Mouse (Mus musculus): ENCODE results near the gene Osgin1. TPM values are rescaled to one million over a fixed set of nuclear protein-coding genes. Genes with fewer than 3 reads are reported as not detected.
A peak's percentile ranks its signal among the peaks of the same experiment; 100 is the strongest.

Gene Osgin1
- polyA plus RNA-seq, 1 experiment from 2014 or later, result 8.0 TPM

DNA sequence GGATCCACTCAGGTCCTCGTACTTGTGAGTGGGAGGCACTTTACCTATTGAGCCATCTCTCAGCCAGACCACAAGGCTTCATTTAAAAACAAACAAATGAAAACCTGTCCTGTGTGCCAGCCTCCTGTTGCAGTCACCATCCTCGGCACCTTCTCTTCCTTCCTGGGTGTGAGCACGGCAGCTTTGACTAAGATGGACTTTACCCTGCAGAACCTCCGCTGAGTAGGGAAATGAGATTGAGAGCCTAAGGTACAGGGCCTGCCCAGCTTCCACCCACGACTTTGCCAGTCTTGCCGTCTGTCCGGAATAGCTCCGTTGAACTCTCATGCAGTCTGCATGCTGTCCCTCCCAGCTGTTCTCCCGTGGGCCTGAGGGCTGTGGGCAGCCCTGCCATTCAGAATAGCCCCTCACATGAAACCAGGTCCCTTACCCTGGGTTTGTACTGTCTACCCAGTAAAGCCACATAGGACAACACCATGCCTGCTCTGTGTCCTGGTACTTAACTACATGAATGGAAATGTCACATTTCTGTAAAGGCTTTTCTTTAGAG is 33.7 kb upstream of the Osgin1 start:
- Histone ChIP-seq H3K4me1 (ENCODE audit: control insufficient read depth, insufficient read depth, low read length) (peaks cover 20% of the 10 kb centered on the region), H3K4me3 (ENCODE audit: low read length) (no peak overlapping the region), H3K4me2 (ENCODE audit: low read depth, low read length) (no peak overlapping the region), H3K9ac (ENCODE audit: low read depth, low read length) (peak overlapping the region; percentile 12; the same call in 1 of the 2 replicates), H3K27me3 (replicated peaks; ENCODE audit: control insufficient read depth, insufficient read depth, low read length) (no peaks in the 10 kb centered on the region), H3K9me3 (ENCODE audit: control insufficient read depth, low read length) (no peaks in the 10 kb centered on the region), H3K36me3 (ENCODE audit: control insufficient read depth, insufficient read depth, low read length) (0 out of 2 replicates have a peak, but pooled peaks cover 3% of the 10 kb centered on the region), H3K27ac (ENCODE audit: low read length) (peak overlapping the region; percentile 80)
- peak; percentile 84 for ATAC-seq
- 63% methylated on average over 9 of the region's 9 CpGs for WGBS

DNA sequence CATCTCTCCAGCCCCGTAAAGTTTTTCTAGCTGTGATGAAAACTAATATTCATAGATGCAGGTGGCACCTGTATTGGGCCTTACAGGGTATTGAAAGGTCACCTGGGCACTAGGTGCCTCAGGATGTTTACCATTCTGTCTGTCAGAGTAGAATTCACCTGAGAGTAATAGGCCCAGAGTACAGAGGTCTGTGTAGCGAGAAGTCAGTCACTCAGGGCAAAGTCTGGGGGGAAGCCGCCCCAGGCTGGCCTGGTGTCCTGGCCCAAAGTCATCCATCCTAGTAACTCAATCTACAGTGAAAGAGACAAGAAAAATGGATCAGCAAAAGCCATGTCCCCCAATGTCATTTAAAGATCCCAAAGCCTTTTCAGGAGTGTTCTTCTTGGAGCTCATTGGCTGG is 33.0 kb upstream of the Osgin1 start:
- peak; percentile 52 for ATAC-seq
- no peak overlapping the region for H3K9ac ChIP-seq (ENCODE audit: low read depth, low read length)
- no peak overlapping the region for H3K4me2 ChIP-seq (ENCODE audit: low read depth, low read length)
- H3K27ac ChIP-seq (ENCODE audit: low read length), result no peak overlapping the region; the same call in 1 of the 2 replicates
- WGBS, result 72% methylated on average over 3 of the region's 3 CpGs
- H3K27me3 ChIP-seq (replicated peaks; ENCODE audit: control insufficient read depth, insufficient read depth, low read length), result no peaks in the 10 kb centered on the region
- peaks cover 14% of the 10 kb centered on the region for H3K4me1 ChIP-seq (ENCODE audit: control insufficient read depth, insufficient read depth, low read length)
- no peak overlapping the region for H3K4me3 ChIP-seq (ENCODE audit: low read length)
- 0 out of 2 replicates have a peak, but pooled peaks cover 3% of the 10 kb centered on the region for H3K36me3 ChIP-seq (ENCODE audit: control insufficient read depth, insufficient read depth, low read length)
- H3K9me3 ChIP-seq (ENCODE audit: control insufficient read depth, low read length), result no peaks in the 10 kb centered on the region

DNA sequence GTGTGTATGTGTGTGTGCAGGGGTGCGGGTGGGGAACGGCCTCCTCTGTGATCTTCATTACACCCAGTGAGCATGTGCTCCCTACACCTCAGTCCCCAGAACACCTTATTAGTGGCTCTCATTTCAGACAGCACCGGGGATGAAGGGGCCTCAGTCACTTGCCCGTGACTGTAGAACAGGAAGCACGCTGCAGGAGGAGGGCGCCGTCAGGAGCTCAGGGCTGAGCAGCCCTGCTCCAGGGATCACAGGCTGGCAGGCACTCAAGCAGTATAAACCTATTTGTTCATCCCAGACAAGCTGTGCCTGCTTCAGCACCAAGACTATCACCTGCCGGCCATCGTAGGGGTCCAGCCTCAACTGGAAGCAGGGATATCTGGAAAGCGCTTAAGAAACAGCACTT is 30.0 kb upstream of the Osgin1 start:
- no peaks in the 10 kb centered on the region for H3K27me3 ChIP-seq (replicated peaks; ENCODE audit: control insufficient read depth, insufficient read depth, low read length)
- peaks cover 12% of the 10 kb centered on the region for H3K4me1 ChIP-seq (ENCODE audit: control insufficient read depth, insufficient read depth, low read length)
- no peak for ATAC-seq
- no peak overlapping the region for H3K4me3 ChIP-seq (ENCODE audit: low read length)
- no peak overlapping the region for H3K4me2 ChIP-seq (ENCODE audit: low read depth, low read length)
- WGBS, result 72% methylated on average over 10 of the region's 10 CpGs
- H3K27ac ChIP-seq (ENCODE audit: low read length), result no peak overlapping the region
- H3K36me3 ChIP-seq (ENCODE audit: control insufficient read depth, insufficient read depth, low read length), result peaks cover 9% of the 10 kb centered on the region
- H3K9ac ChIP-seq (ENCODE audit: low read depth, low read length), result no peak overlapping the region
- H3K9me3 ChIP-seq (ENCODE audit: control insufficient read depth, low read length), result no peaks in the 10 kb centered on the region

DNA sequence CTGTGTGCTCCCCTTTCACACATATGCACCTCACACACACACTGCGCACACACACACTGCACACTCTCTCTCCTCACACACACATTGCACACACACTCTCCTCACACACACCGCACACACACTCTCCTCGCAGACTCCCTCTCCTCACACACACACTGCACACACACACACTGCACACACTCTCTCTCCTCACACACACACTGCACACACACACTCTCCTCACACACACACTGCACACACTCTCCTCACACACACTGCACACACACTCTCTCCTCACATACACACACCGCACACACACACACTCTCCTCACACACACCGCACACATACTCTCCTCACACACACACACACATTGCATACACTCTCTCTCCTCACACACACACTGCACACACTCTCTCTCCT is 29.3 kb upstream of the Osgin1 start:
- 98% methylated on average over 5 of the region's 5 CpGs for WGBS
- H3K36me3 ChIP-seq (ENCODE audit: control insufficient read depth, insufficient read depth, low read length), result peaks cover 9% of the 10 kb centered on the region

DNA sequence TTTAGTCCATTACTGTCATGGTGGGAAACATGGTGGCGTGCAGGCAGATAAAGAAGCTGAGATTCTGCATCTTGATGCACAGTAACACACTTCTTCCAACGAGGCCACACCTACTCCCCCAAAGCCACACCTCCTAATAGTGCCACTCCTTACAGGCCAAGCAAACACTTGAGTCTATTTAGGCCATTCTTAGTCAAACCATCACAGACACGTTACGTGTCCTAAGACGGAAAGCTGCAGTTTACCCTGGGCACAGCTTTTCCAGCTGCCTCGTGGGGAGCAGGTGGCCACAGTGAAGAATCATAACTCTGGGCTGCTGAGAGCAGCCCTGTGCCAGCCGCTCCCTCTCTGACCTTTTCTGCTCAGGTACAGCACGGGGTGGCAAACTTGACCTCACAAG is 25.6 kb upstream of the Osgin1 start:
- ATAC-seq, result no peak
- 81% methylated on average over 8 of the region's 8 CpGs for WGBS
- Histone ChIP-seq H3K27ac (ENCODE audit: low read length) (no peak overlapping the region), H3K36me3 (ENCODE audit: control insufficient read depth, insufficient read depth, low read length) (peaks cover 20% of the 10 kb centered on the region), H3K9me3 (ENCODE audit: control insufficient read depth, low read length) (no peaks in the 10 kb centered on the region), H3K9ac (ENCODE audit: low read depth, low read length) (no peak overlapping the region), H3K4me2 (ENCODE audit: low read depth, low read length) (no peak overlapping the region), H3K4me3 (ENCODE audit: low read length) (no peak overlapping the region), H3K27me3 (replicated peaks; ENCODE audit: control insufficient read depth, insufficient read depth, low read length) (no peaks in the 10 kb centered on the region), H3K4me1 (ENCODE audit: control insufficient read depth, insufficient read depth, low read length) (peaks cover 4% of the 10 kb centered on the region; the same call in 1 of the 2 replicates)

More for the DNA sequence above, 29.3 kb upstream of the Osgin1 start:
- Histone ChIP-seq H3K9me3 (ENCODE audit: control insufficient read depth, low read length) (no peaks in the 10 kb centered on the region), H3K27me3 (replicated peaks; ENCODE audit: control insufficient read depth, insufficient read depth, low read length) (no peaks in the 10 kb centered on the region), H3K4me2 (ENCODE audit: low read depth, low read length) (no peak overlapping the region), H3K4me1 (ENCODE audit: control insufficient read depth, insufficient read depth, low read length) (peaks cover 8% of the 10 kb centered on the region), H3K27ac (ENCODE audit: low read length) (no peak overlapping the region), H3K9ac (ENCODE audit: low read depth, low read length) (no peak overlapping the region), H3K4me3 (ENCODE audit: low read length) (no peak overlapping the region)
- ATAC-seq, result no peak

DNA sequence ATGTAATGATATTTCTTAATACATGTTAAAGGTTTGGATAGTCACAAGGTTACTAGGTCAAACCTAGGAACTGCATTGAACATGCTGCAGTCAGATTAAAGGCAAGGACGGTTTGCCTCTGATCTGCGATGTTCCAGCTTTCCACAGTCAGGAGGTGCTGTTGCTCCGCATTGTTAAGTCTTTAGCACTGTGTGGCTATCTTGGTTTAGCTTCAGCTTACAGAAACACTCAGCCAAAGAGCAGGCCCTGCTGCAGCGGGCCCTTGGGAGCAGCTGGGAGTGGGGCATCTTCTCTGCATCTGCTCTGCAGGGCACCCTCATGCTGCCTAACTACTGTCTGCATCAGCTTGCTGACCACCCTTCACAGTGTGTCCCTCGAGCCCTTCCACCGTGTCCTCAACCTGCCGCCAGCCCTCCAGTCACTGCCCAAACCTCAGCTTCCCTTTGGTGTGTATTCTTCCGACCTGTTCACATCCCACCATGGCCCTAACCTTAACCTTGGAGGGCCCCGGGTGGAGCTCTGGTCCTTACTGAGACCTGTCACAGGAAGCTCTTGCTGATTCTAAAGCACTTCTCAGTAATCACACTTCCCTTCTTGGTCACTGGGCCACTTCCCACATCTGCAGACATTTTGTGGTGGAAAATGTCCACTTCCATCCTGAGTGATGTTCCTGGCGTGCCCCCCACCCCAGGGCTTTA is 21.7 kb upstream of the Osgin1 start:
- H3K27me3 ChIP-seq (replicated peaks; ENCODE audit: control insufficient read depth, insufficient read depth, low read length), result 0 out of 2 replicates have a peak, but pooled peaks cover 2% of the 10 kb centered on the region
- 59% methylated on average over 10 of the region's 10 CpGs for WGBS
- H3K9ac ChIP-seq (ENCODE audit: low read depth, low read length), result no peak overlapping the region
- no peaks in the 10 kb centered on the region for H3K9me3 ChIP-seq (ENCODE audit: control insufficient read depth, low read length)
- H3K36me3 ChIP-seq (ENCODE audit: control insufficient read depth, insufficient read depth, low read length), result peaks cover 20% of the 10 kb centered on the region
- no peak overlapping the region for H3K27ac ChIP-seq (ENCODE audit: low read length)
- no peak overlapping the region for H3K4me3 ChIP-seq (ENCODE audit: low read length)
- no peak overlapping the region for H3K4me2 ChIP-seq (ENCODE audit: low read depth, low read length)
- H3K4me1 ChIP-seq (ENCODE audit: control insufficient read depth, insufficient read depth, low read length), result peaks cover 4% of the 10 kb centered on the region; the same call in 1 of the 2 replicates
- ATAC-seq, result peak; percentile 12; the same call in 1 of the 2 replicates

DNA sequence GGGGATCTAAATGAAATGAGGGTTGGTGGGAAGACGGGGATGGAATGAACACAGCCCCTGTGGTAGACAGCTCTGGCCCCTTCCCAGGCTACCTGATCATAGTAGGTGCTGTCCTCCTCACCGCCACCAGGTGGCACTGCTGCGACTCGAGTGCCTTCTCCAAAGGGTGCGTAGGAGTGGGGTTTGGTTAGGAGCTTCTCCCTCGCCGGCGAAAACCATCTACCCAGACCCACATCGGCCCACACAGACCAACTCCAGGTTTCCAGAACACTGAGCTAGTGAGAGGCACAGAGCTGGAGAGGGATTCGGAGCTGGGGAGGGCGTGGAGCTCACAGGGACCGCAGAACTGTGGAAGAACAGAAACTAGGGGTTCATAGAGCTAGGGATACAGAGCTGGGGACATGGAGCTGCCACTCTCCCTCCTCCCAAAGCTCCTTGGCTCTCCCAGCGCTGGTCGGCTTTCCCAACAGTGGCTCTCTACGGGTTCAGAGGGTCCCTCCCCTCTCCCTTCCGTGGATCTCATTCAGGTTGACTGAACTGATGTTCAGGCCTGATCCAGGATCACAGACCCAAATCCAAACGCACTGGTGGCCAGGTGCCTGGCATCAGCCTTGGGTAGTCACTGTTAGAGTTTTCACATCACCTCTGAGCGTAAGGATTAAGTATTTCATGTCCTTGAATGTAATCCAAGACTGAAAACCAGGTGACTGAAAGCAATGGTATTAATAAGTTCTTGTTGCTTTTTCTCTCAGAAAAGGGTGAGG is 21.0 kb upstream of the Osgin1 start:
- Histone ChIP-seq H3K4me1 (ENCODE audit: control insufficient read depth, insufficient read depth, low read length) (peaks cover 4% of the 10 kb centered on the region; the same call in 1 of the 2 replicates), H3K27me3 (replicated peaks; ENCODE audit: control insufficient read depth, insufficient read depth, low read length) (0 out of 2 replicates have a peak, but pooled peaks cover 2% of the 10 kb centered on the region), H3K4me2 (ENCODE audit: low read depth, low read length) (peak overlapping the region; percentile 69), H3K9ac (ENCODE audit: low read depth, low read length) (peak overlapping the region; percentile 65), H3K27ac (ENCODE audit: low read length) (no peak overlapping the region), H3K4me3 (ENCODE audit: low read length) (peak overlapping the region; percentile 32; the same call in 1 of the 2 replicates), H3K9me3 (ENCODE audit: control insufficient read depth, low read length) (no peaks in the 10 kb centered on the region), H3K36me3 (ENCODE audit: control insufficient read depth, insufficient read depth, low read length) (peaks cover 20% of the 10 kb centered on the region)
- ATAC-seq, result peak; percentile 84
- 13% methylated on average over 18 of the region's 18 CpGs for WGBS

DNA sequence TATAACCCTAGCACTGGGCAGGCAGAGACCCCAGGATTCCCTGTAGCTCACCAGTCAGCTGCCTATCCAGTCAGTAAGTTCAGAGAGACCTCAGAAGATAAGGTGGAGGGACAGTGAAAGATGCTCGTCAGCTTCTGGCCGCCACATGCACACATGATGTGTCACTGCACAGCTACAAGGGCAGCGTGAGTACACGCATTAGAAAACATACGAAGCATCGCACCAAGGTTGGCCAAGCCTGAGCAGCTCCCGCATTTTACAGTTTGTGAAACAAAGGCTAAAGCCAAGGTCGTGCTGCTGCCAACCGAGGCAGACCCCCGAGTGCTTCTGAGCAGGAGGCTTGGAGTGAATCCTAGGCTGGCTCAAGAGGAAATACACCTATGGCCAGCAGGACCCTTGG is 20.3 kb upstream of the Osgin1 start:
- H3K4me1 ChIP-seq (ENCODE audit: control insufficient read depth, insufficient read depth, low read length), result peaks cover 4% of the 10 kb centered on the region; the same call in 1 of the 2 replicates
- H3K36me3 ChIP-seq (ENCODE audit: control insufficient read depth, insufficient read depth, low read length), result peaks cover 16% of the 10 kb centered on the region
- no peak overlapping the region for H3K9ac ChIP-seq (ENCODE audit: low read depth, low read length)
- no peak overlapping the region for H3K4me3 ChIP-seq (ENCODE audit: low read length)
- no peaks in the 10 kb centered on the region for H3K9me3 ChIP-seq (ENCODE audit: control insufficient read depth, low read length)
- 0 out of 2 replicates have a peak, but pooled peaks cover 2% of the 10 kb centered on the region for H3K27me3 ChIP-seq (replicated peaks; ENCODE audit: control insufficient read depth, insufficient read depth, low read length)
- H3K4me2 ChIP-seq (ENCODE audit: low read depth, low read length), result no peak overlapping the region
- no peak for ATAC-seq
- H3K27ac ChIP-seq (ENCODE audit: low read length), result no peak overlapping the region
- WGBS, result 86% methylated on average over 10 of the region's 10 CpGs

DNA sequence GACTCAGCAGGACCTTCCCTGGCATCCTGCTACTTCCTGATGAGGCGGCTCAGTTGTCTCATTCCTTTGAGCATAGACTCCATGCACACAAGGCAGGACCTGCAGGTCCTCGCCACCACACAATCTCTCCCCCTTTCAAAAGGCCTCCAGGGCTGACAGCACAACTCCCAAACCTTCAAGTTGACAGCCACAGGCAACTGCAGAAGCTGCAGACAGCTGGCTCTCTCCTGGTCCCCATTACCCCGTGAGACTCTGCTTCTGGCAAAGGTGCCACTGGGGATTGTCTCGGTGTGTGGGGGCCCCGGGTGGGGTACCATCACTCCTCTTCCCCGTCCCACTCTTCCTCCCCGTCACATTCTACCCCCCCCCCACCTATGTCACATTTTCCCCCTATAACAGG is 13.6 kb upstream of the Osgin1 start:
- no peak overlapping the region for H3K9ac ChIP-seq (ENCODE audit: low read depth, low read length)
- 76% methylated on average over 7 of the region's 7 CpGs for WGBS
- no peaks in the 10 kb centered on the region for H3K36me3 ChIP-seq (ENCODE audit: control insufficient read depth, insufficient read depth, low read length)
- no peak overlapping the region for H3K27ac ChIP-seq (ENCODE audit: low read length)
- H3K4me1 ChIP-seq (ENCODE audit: control insufficient read depth, insufficient read depth, low read length), result peaks cover 22% of the 10 kb centered on the region
- no peak overlapping the region for H3K4me2 ChIP-seq (ENCODE audit: low read depth, low read length)
- ATAC-seq, result no peak
- H3K27me3 ChIP-seq (replicated peaks; ENCODE audit: control insufficient read depth, insufficient read depth, low read length), result 0 out of 2 replicates have a peak, but pooled peaks cover 2% of the 10 kb centered on the region
- H3K9me3 ChIP-seq (ENCODE audit: control insufficient read depth, low read length), result no peaks in the 10 kb centered on the region
- H3K4me3 ChIP-seq (ENCODE audit: low read length), result no peak overlapping the region
